In genomic region chr1:191950611-191951010, GRCm38 (mm10) we compare ENCODE assay signal across 21 mouse cellular contexts. TPM values are rescaled to one million over a fixed set of nuclear protein-coding genes. Genes with fewer than 3 reads are reported as not detected.
DNase-seq lines count a peak whose midpoint lies in the region; ATAC-seq and TF ChIP-seq lines count a peak whose summit lies in the region.
"Had no signal": no experiment of that assay in that cellular context is flagged by ENCODE, and none has a peak within 500 bp of the region (broad histone marks: within the 10 kb centered on the region; RNA-seq: fewer than 3 reads in every experiment).

No protein-coding gene starts in this region.

- no peaks in the 10 kb centered on the region for H3K36me3 ChIP-seq in lung, embryonic 16.5 days (ENCODE audit: control insufficient read depth, insufficient read depth, low read length)
- H3K36me3 ChIP-seq: embryonic facial prominence, embryonic 10.5 days; heart, embryonic 12.5 days; hindbrain, embryonic 10.5 days; intestine, embryonic 15.5 days had no signal

- TF ChIP-seq CTCF in cortical plate, adult 2 months (IDR thresholded peaks at IDR 0.05; ENCODE audit: extremely low read depth, insufficient read depth, low read length): no peak

- peak; percentile 78 for DNase-seq in heart, adult 11 months
- DNase-seq in heart, adult 18-20 months: no peak
- no peak for DNase-seq in lung, postnatal 14 days
- DNase-seq in telencephalon, adult 2 months (ENCODE audit: low read depth, low spot score): peak; percentile 68
- no peak for DNase-seq in c-Kit-positive CD71-positive TER-119-positive erythroid progenitor cells, embryonic 14.5 days (ENCODE audit: low spot score)
- DNase-seq: adrenal gland, adult 2 months; adrenal gland, postnatal 25 days; cerebellum, adult 11 months; cerebellum, adult 9-10 months; cerebellum, postnatal 25 days; forebrain, postnatal 0 days; gastrocnemius, postnatal 36 days had no signal

- no peak overlapping the region for H3K4me3 ChIP-seq in lung, embryonic 16.5 days (ENCODE audit: low read length)
- H3K4me3 ChIP-seq in cortical plate, adult 2 months (ENCODE audit: insufficient read depth, low read length): no peak overlapping the region
- H3K4me3 ChIP-seq: embryonic facial prominence, embryonic 10.5 days; forebrain, embryonic 13.5 days; heart, embryonic 12.5 days; hindbrain, embryonic 10.5 days; intestine, embryonic 15.5 days had no signal

- peak; percentile 26; the same call in 1 of the 2 replicates for ATAC-seq in lung, embryonic 16.5 days (ENCODE audit: low read depth)
- ATAC-seq: forebrain, embryonic 13.5 days; forebrain, postnatal 0 days; intestine, embryonic 15.5 days had no signal

- no peak for TF ChIP-seq POLR2A in cortical plate, adult 2 months (IDR thresholded peaks at IDR 0.05; ENCODE audit: extremely low read depth, insufficient read depth, low read length)

- H3K27ac ChIP-seq in lung, embryonic 16.5 days (ENCODE audit: low read length): no peak overlapping the region
- H3K27ac ChIP-seq in cortical plate, adult 2 months (ENCODE audit: insufficient read depth, low read length): peak overlapping the region; percentile 62; the same call in 1 of the 2 replicates
- H3K27ac ChIP-seq: embryonic facial prominence, embryonic 10.5 days; forebrain, embryonic 13.5 days; hindbrain, embryonic 10.5 days; hindbrain, embryonic 14.5 days; intestine, embryonic 15.5 days had no signal

- H3K4me2 ChIP-seq in lung, embryonic 16.5 days (ENCODE audit: low read depth, low read length): no peak overlapping the region
- H3K4me2 ChIP-seq: forebrain, embryonic 13.5 days; heart, embryonic 12.5 days; hindbrain, embryonic 14.5 days; intestine, embryonic 15.5 days had no signal

- no peak overlapping the region for H3K9ac ChIP-seq in lung, embryonic 16.5 days (ENCODE audit: low read length)
- H3K9ac ChIP-seq: forebrain, embryonic 13.5 days; forebrain, postnatal 0 days; heart, embryonic 12.5 days; hindbrain, embryonic 14.5 days; intestine, embryonic 15.5 days had no signal

- 0 out of 2 replicates have a peak, but pooled peaks cover 6% of the 10 kb centered on the region for H3K4me1 ChIP-seq in lung, embryonic 16.5 days (replicated peaks; ENCODE audit: control insufficient read depth, insufficient read depth, low read length)
- H3K4me1 ChIP-seq in cortical plate, adult 2 months (ENCODE audit: control insufficient read depth, insufficient read depth, low read length): peaks cover 4% of the 10 kb centered on the region
- H3K4me1 ChIP-seq: forebrain, embryonic 13.5 days; heart, embryonic 12.5 days had no signal

- no peaks in the 10 kb centered on the region for H3K27me3 ChIP-seq in lung, embryonic 16.5 days (ENCODE audit: control insufficient read depth, insufficient read depth, low read depth, low read length)
- H3K27me3 ChIP-seq: forebrain, embryonic 13.5 days; intestine, embryonic 15.5 days had no signal

- 38% methylated on average over 2 of the region's 2 CpGs for WGBS in lung, embryonic 16.5 days

- H3K9me3 ChIP-seq in lung, embryonic 16.5 days (ENCODE audit: control insufficient read depth, low read length): no peaks in the 10 kb centered on the region
- H3K9me3 ChIP-seq: embryonic facial prominence, embryonic 10.5 days; forebrain, embryonic 13.5 days; heart, embryonic 12.5 days; hindbrain, embryonic 10.5 days; intestine, embryonic 15.5 days had no signal

RNA-seq across cellular contexts. Expression of gene Rd3, which starts 26.6 kb away (rescaled TPM):
- total RNA-seq in heart, adult 18-20 months (2021): under 1 TPM; 0.15 to 0.26 TPM
- 2.9 and 3.8 TPM in 2 replicates for polyA plus RNA-seq in lung, embryonic 16.5 days (2015; fragmentation: Nextera tagmentation; extraction: Ambion mirVana)
- polyA plus RNA-seq in cortical plate, adult 2 months (2012; rRNA removed): 0.23 and 0.52 TPM in 2 replicates
- total RNA-seq: gastrocnemius, adult 18-20 months had no signal

RNA-seq across cellular contexts. Expression of gene Slc30a1, which starts 44.0 kb away (rescaled TPM):
- 10 to 100 TPM; 16.4 to 19.5 TPM for total RNA-seq in heart, adult 18-20 months (2021)
- 1.5 and 1.8 TPM in 2 replicates for polyA plus RNA-seq in lung, embryonic 16.5 days (2015; fragmentation: Nextera tagmentation; extraction: Ambion mirVana)
- polyA plus RNA-seq in cortical plate, adult 2 months (2012; rRNA removed): 18.5 and 18.6 TPM in 2 replicates

Comparison
In these comparisons a context has a peak if more than half of its experiments do, and no peak if none do; other contexts are left out.
1. DNase-seq: peak in heart, adult 11 months (single experiment) and telencephalon, adult 2 months (single experiment); none in heart, adult 18-20 months (0 of 2), lung, postnatal 14 days (single experiment) and c-Kit-positive CD71-positive TER-119-positive erythroid progenitor cells, embryonic 14.5 days (single experiment).